Comparison of ENCODE assay signal across 20 mouse cellular contexts in the genomic region with DNA sequence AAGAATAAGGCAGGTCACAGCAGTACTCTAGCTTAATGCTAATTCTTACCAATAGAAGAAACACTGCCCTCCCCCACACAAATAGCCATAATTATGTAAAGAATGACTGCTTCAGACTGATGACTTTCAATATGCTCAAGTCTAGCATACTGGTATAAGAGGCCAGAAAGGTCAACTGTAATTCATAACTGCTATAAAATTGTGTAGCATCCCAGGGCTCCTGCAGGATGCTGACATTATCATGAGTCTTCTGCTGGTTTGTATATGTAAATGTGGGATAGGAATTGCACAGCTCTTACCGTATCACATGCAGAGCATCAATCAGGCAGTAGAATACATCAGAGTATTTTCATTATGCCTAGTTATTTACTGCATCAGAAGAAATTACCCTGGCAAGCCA.
DNase-seq lines count a peak whose midpoint lies in the region; ATAC-seq and TF ChIP-seq lines count a peak whose summit lies in the region.
"Had no signal": no experiment of that assay in that cellular context is flagged by ENCODE, and none has a peak within 500 bp of the region (broad histone marks: within the 10 kb centered on the region; RNA-seq: fewer than 3 reads in every experiment).

No protein-coding gene starts in this region.

- no peak for DNase-seq in midbrain, embryonic 10.5 days (ENCODE audit: low spot score)
- peak; percentile 27 for DNase-seq in midbrain, embryonic 14.5 days
- no peak for DNase-seq in kidney, postnatal 10 days
- DNase-seq: cerebellum, adult 9-11 months; gastrocnemius, postnatal 36 days; kidney, adult 18-20 months; kidney, postnatal 14 days; lung, postnatal 4 days; right cerebral cortex, postnatal 25 days; thymus, adult 18-20 months had no signal

- peak; percentile 61 for ATAC-seq in midbrain, embryonic 12.5 days (ENCODE audit: low FRiP score, low read depth)
- ATAC-seq in hindbrain, embryonic 12.5 days (ENCODE audit: low FRiP score): peak; percentile 68
- peak; percentile 16; the same call in 1 of the 2 replicates for ATAC-seq in midbrain, embryonic 14.5 days (ENCODE audit: low FRiP score, low TSS enrichment)
- no peak for ATAC-seq in intestine, postnatal 0 days
- ATAC-seq in CD4-positive, CD25-positive, alpha-beta regulatory T cell, adult 4 months: no peak

- H3K4me2 ChIP-seq in midbrain, embryonic 12.5 days (replicated peaks): no peak overlapping the region
- H3K4me2 ChIP-seq in hindbrain, embryonic 12.5 days (replicated peaks): no peak overlapping the region
- no peak overlapping the region for H3K4me2 ChIP-seq in midbrain, embryonic 14.5 days (ENCODE audit: low read length)
- no peak overlapping the region for H3K4me2 ChIP-seq in intestine, postnatal 0 days (replicated peaks; ENCODE audit: low read depth)
- H3K4me2 ChIP-seq: embryonic facial prominence, embryonic 13.5 days; heart, embryonic 15.5 days; lung, embryonic 15.5 days; stomach, embryonic 15.5 days had no signal

- H3K9me3 ChIP-seq in midbrain, embryonic 12.5 days: no peaks in the 10 kb centered on the region
- H3K9me3 ChIP-seq in midbrain, embryonic 10.5 days (replicated peaks): no peaks in the 10 kb centered on the region
- H3K9me3 ChIP-seq in hindbrain, embryonic 12.5 days (replicated peaks): no peaks in the 10 kb centered on the region
- H3K9me3 ChIP-seq in midbrain, embryonic 14.5 days (ENCODE audit: control insufficient read depth, low read length): no peaks in the 10 kb centered on the region
- H3K9me3 ChIP-seq in intestine, postnatal 0 days (ENCODE audit: control insufficient read depth): no peaks in the 10 kb centered on the region
- H3K9me3 ChIP-seq: embryonic facial prominence, embryonic 13.5 days; heart, embryonic 15.5 days; lung, embryonic 15.5 days; stomach, embryonic 15.5 days had no signal

- no peak overlapping the region for H3K4me3 ChIP-seq in midbrain, embryonic 12.5 days
- no peak overlapping the region for H3K4me3 ChIP-seq in midbrain, embryonic 10.5 days
- H3K4me3 ChIP-seq in hindbrain, embryonic 12.5 days: no peak overlapping the region
- H3K4me3 ChIP-seq in midbrain, embryonic 14.5 days (replicated peaks; ENCODE audit: low read depth, low read length): no peak overlapping the region
- no peak overlapping the region for H3K4me3 ChIP-seq in intestine, postnatal 0 days (ENCODE audit: low read depth, low read length)
- H3K4me3 ChIP-seq: embryonic facial prominence, embryonic 13.5 days; heart, embryonic 15.5 days; layer of hippocampus, adult 2 months; lung, embryonic 15.5 days; stomach, embryonic 15.5 days had no signal

- peak overlapping the region; percentile 65 for H3K27ac ChIP-seq in midbrain, embryonic 12.5 days (replicated peaks)
- H3K27ac ChIP-seq in midbrain, embryonic 10.5 days (replicated peaks): no peak overlapping the region; the same call in 1 of the 2 replicates
- peak overlapping the region; percentile 62 for H3K27ac ChIP-seq in hindbrain, embryonic 12.5 days
- H3K27ac ChIP-seq in midbrain, embryonic 14.5 days (replicated peaks; ENCODE audit: low read depth, low read length): peak overlapping the region; percentile 41; the same call in 1 of the 2 replicates
- H3K27ac ChIP-seq in intestine, postnatal 0 days (ENCODE audit: low read depth, low read length): no peak overlapping the region
- H3K27ac ChIP-seq: embryonic facial prominence, embryonic 13.5 days; heart, embryonic 15.5 days; layer of hippocampus, adult 2 months; liver, embryonic 14.5 days; lung, embryonic 15.5 days; stomach, embryonic 15.5 days had no signal

- no peaks in the 10 kb centered on the region for H3K36me3 ChIP-seq in midbrain, embryonic 12.5 days
- H3K36me3 ChIP-seq in midbrain, embryonic 10.5 days: no peaks in the 10 kb centered on the region
- H3K36me3 ChIP-seq in hindbrain, embryonic 12.5 days: no peaks in the 10 kb centered on the region
- H3K36me3 ChIP-seq in midbrain, embryonic 14.5 days (ENCODE audit: control insufficient read depth, insufficient read depth, low read length): no peaks in the 10 kb centered on the region
- no peaks in the 10 kb centered on the region for H3K36me3 ChIP-seq in intestine, postnatal 0 days (ENCODE audit: control insufficient read depth, insufficient read depth)
- H3K36me3 ChIP-seq: embryonic facial prominence, embryonic 13.5 days; heart, embryonic 15.5 days; lung, embryonic 15.5 days; stomach, embryonic 15.5 days had no signal

- no peak overlapping the region for H3K9ac ChIP-seq in midbrain, embryonic 12.5 days (replicated peaks)
- H3K9ac ChIP-seq in hindbrain, embryonic 12.5 days: no peak overlapping the region
- no peak overlapping the region for H3K9ac ChIP-seq in midbrain, embryonic 14.5 days (replicated peaks; ENCODE audit: low read length)
- no peak overlapping the region for H3K9ac ChIP-seq in intestine, postnatal 0 days (ENCODE audit: low read depth, low read length)
- H3K9ac ChIP-seq: embryonic facial prominence, embryonic 13.5 days; heart, embryonic 15.5 days; liver, embryonic 14.5 days; lung, embryonic 15.5 days; stomach, embryonic 15.5 days had no signal

- no peak for TF ChIP-seq CTCF in intestine, postnatal 0 days (IDR thresholded peaks at IDR 0.05; ENCODE audit: low read depth)

- H3K27me3 ChIP-seq in midbrain, embryonic 12.5 days: no peaks in the 10 kb centered on the region
- no peaks in the 10 kb centered on the region for H3K27me3 ChIP-seq in midbrain, embryonic 10.5 days (ENCODE audit: low read depth, poor library complexity, severe bottlenecking)
- H3K27me3 ChIP-seq in hindbrain, embryonic 12.5 days: no peaks in the 10 kb centered on the region
- no peaks in the 10 kb centered on the region for H3K27me3 ChIP-seq in midbrain, embryonic 14.5 days (ENCODE audit: control insufficient read depth, insufficient read depth, low read length)
- no peaks in the 10 kb centered on the region for H3K27me3 ChIP-seq in intestine, postnatal 0 days (replicated peaks; ENCODE audit: control insufficient read depth, insufficient read depth, low read length)
- H3K27me3 ChIP-seq: embryonic facial prominence, embryonic 13.5 days; heart, embryonic 15.5 days; lung, embryonic 15.5 days; stomach, embryonic 15.5 days had no signal

- WGBS in midbrain, embryonic 12.5 days: 41% methylated on average over 1 of the region's 1 CpGs
- WGBS in midbrain, embryonic 10.5 days: 68% methylated on average over 1 of the region's 1 CpGs
- WGBS in hindbrain, embryonic 12.5 days: 38% methylated on average over 1 of the region's 1 CpGs
- 29% methylated on average over 1 of the region's 1 CpGs for WGBS in midbrain, embryonic 14.5 days
- 57% methylated on average over 1 of the region's 1 CpGs for WGBS in intestine, postnatal 0 days

- H3K4me1 ChIP-seq in midbrain, embryonic 12.5 days: peaks cover 6% of the 10 kb centered on the region; the same call in 1 of the 2 replicates
- H3K4me1 ChIP-seq in midbrain, embryonic 10.5 days: peaks cover 5% of the 10 kb centered on the region; the same call in 1 of the 2 replicates
- H3K4me1 ChIP-seq in hindbrain, embryonic 12.5 days: 0 out of 2 replicates have a peak, but pooled peaks cover 3% of the 10 kb centered on the region
- peaks cover 19% of the 10 kb centered on the region for H3K4me1 ChIP-seq in midbrain, embryonic 14.5 days (ENCODE audit: control insufficient read depth, insufficient read depth, low read length)
- no peaks in the 10 kb centered on the region for H3K4me1 ChIP-seq in intestine, postnatal 0 days (replicated peaks; ENCODE audit: control insufficient read depth, insufficient read depth, low read length)
- H3K4me1 ChIP-seq: embryonic facial prominence, embryonic 13.5 days; heart, embryonic 15.5 days; lung, embryonic 15.5 days; stomach, embryonic 15.5 days had no signal

Comparison
In these comparisons a context has a peak if more than half of its experiments do, and no peak if none do; other contexts are left out.
1. H3K27ac ChIP-seq: peak in midbrain, embryonic 12.5 days (single experiment), hindbrain, embryonic 12.5 days (single experiment) and midbrain, embryonic 14.5 days (single experiment); none in midbrain, embryonic 10.5 days (single experiment) and intestine, postnatal 0 days (single experiment).
2. ATAC-seq: peak in midbrain, embryonic 12.5 days (single experiment), hindbrain, embryonic 12.5 days (single experiment) and midbrain, embryonic 14.5 days (single experiment); none in intestine, postnatal 0 days (single experiment) and CD4-positive, CD25-positive, alpha-beta regulatory T cell, adult 4 months (single experiment).